Mouse (Mus musculus) forebrain, embryonic 10.5 days (tissue): Measurements from ENCODE around the gene Vmn2r80. TPM values are rescaled to one million over a fixed set of nuclear protein-coding genes. Genes with fewer than 3 reads are reported as not detected.
A peak's percentile ranks its signal among the peaks of the same experiment; 100 is the strongest.
"Not testable (repeated sequence)": the region's sequence is repeated elsewhere in the genome, so short reads cannot be mapped to it uniquely, and the experiment has no call there.

Experiments used
- DNase-seq: peaks from one replicate; pipeline ENCODE4 v3.0.0-alpha.2; 2017; ENCODE audit warnings: low spot score; ENCODE audit errors: extremely low spot score
- H3K27ac ChIP-seq: fragments of 300-500 bp; sonication (generic); 2 replicates; pipeline ENCODE4 v1.5.1; 2016; ENCODE audit warnings: mild to moderate bottlenecking
- H3K27me3 ChIP-seq: fragments of 300-500 bp; sonication (generic); 2 replicates; pipeline ENCODE4 v1.6.1; 2016; ENCODE audit warnings: mild to moderate bottlenecking; ENCODE audit not compliant: poor library complexity, severe bottlenecking
- H3K36me3 ChIP-seq: fragments of 300-500 bp; sonication (generic); replicated peaks from 2 replicates; pipeline ENCODE4 v1.6.1; 2016; ENCODE audit warnings: mild to moderate bottlenecking, moderate library complexity
- H3K4me1 ChIP-seq: fragments of 300-500 bp; sonication (generic); 2 replicates; pipeline ENCODE4 v1.6.1; 2016
- H3K4me3 ChIP-seq: fragments of 300-500 bp; sonication (generic); 2 replicates; pipeline ENCODE4 v1.5.1; 2016; ENCODE audit warnings: mild to moderate bottlenecking, moderate library complexity
- H3K9me3 ChIP-seq: fragments of 300-500 bp; sonication (generic); 2 replicates; pipeline ENCODE4 v1.6.1; 2016; ENCODE audit warnings: mild to moderate bottlenecking, moderate library complexity
- WGBS: fragments of 180-500 bp; shearing (Covaris S2); methylation state at CpG from one replicate; pipeline ENCODE4 v1.1.7; 2016; 5-methylcytosine and 5-hydroxymethylcytosine counted together
- polyA plus RNA-seq: library from polyadenylated mRNA; unstranded; fragments of >200 nt; fragmentation: Nextera tagmentation; extraction: Ambion mirVana; gene quantifications from 2 replicates; pipeline ENCODE4 v1.2.1, GENCODE M21; 2016

Vmn2r80 gene
- not detected in 2 replicates for polyA plus RNA-seq

GRCm38 (mm10) chr10:79148469-79148868, at the start of gene Vmn2r80:
Gene Vmn2r80, plus strand, starts transcription at chr10:79148769.
- H3K36me3 ChIP-seq, H3K27ac ChIP-seq, DNase-seq, H3K27me3 ChIP-seq, H3K9me3 ChIP-seq, H3K4me3 ChIP-seq, H3K4me1 ChIP-seq: not testable (repeated sequence)
- WGBS, result 78% methylated on average over 4 of the region's 4 CpGs

GRCm38 (mm10) chr10:79106325-79107282, 42.0 kb upstream of the Vmn2r80 start:
- peaks cover 9% of the 10 kb centered on the region for H3K4me1 ChIP-seq
- WGBS, result 72% methylated on average over 8 of the region's 8 CpGs
- H3K9me3 ChIP-seq, result no peaks in the 10 kb centered on the region
- no peaks in the 10 kb centered on the region for H3K27me3 ChIP-seq
- peak; percentile 14 for DNase-seq
- 0 out of 2 replicates have a peak overlapping the region, but pooled peaks have one; percentile 51 for H3K27ac ChIP-seq
- no peaks in the 10 kb centered on the region for H3K36me3 ChIP-seq
- no peak overlapping the region for H3K4me3 ChIP-seq

GRCm38 (mm10) chr10:79107531-79107930, 41.0 kb upstream of the Vmn2r80 start:
- no peaks in the 10 kb centered on the region for H3K9me3 ChIP-seq
- H3K4me3 ChIP-seq, result no peak overlapping the region
- peaks cover 9% of the 10 kb centered on the region for H3K4me1 ChIP-seq
- no peak for DNase-seq
- no peaks in the 10 kb centered on the region for H3K27me3 ChIP-seq
- 77% methylated on average over 2 of the region's 2 CpGs for WGBS
- H3K27ac ChIP-seq, result no peak overlapping the region
- H3K36me3 ChIP-seq, result no peaks in the 10 kb centered on the region

GRCm38 (mm10) chr10:79109156-79109555, 39.4 kb upstream of the Vmn2r80 start:
- no peaks in the 10 kb centered on the region for H3K36me3 ChIP-seq
- no peak for DNase-seq
- WGBS, result 79% methylated on average over 1 of the region's 1 CpGs
- H3K4me1 ChIP-seq, result peaks cover 9% of the 10 kb centered on the region
- no peak overlapping the region for H3K27ac ChIP-seq
- no peaks in the 10 kb centered on the region for H3K9me3 ChIP-seq
- no peaks in the 10 kb centered on the region for H3K27me3 ChIP-seq
- no peak overlapping the region for H3K4me3 ChIP-seq

GRCm38 (mm10) chr10:79110482-79110881, 38.1 kb upstream of the Vmn2r80 start:
- Histone ChIP-seq H3K36me3 (no peaks in the 10 kb centered on the region), H3K27ac (no peak overlapping the region), H3K27me3 (no peaks in the 10 kb centered on the region), H3K4me3 (no peak overlapping the region), H3K9me3 (no peaks in the 10 kb centered on the region), H3K4me1 (peaks cover 9% of the 10 kb centered on the region)
- WGBS, result 89% methylated on average over 5 of the region's 5 CpGs
- DNase-seq, result no peak

GRCm38 (mm10) chr10:79115085-79115484, 33.5 kb upstream of the Vmn2r80 start:
- H3K9me3 ChIP-seq, result no peaks in the 10 kb centered on the region
- WGBS, result 81% methylated on average over 1 of the region's 1 CpGs
- H3K36me3 ChIP-seq, result no peaks in the 10 kb centered on the region
- H3K4me3 ChIP-seq, result no peak overlapping the region
- 0 out of 2 replicates have a peak, but pooled peaks cover 3% of the 10 kb centered on the region for H3K4me1 ChIP-seq
- H3K27me3 ChIP-seq, result no peaks in the 10 kb centered on the region
- no peak for DNase-seq
- H3K27ac ChIP-seq, result no peak overlapping the region

- Histone ChIP-seq H3K27me3 (no peaks in the 10 kb centered on the region), H3K9me3 (no peaks in the 10 kb centered on the region), H3K36me3 (no peaks in the 10 kb centered on the region), H3K4me3 (no peak overlapping the region), H3K4me1 (0 out of 2 replicates have a peak, but pooled peaks cover 3% of the 10 kb centered on the region), H3K27ac (no peak overlapping the region; the same call in 1 of the 2 replicates)
- DNase-seq, result peak; percentile 42
- WGBS, result 57% methylated on average over 4 of the region's 4 CpGs
Observed at GRCm38 (mm10) chr10:79116125-79116849, 32.3 kb upstream of the Vmn2r80 start.

- H3K36me3 ChIP-seq, result no peaks in the 10 kb centered on the region
- no peak for DNase-seq
- no peaks in the 10 kb centered on the region for H3K4me1 ChIP-seq
- H3K27me3 ChIP-seq, result no peaks in the 10 kb centered on the region
- no peak overlapping the region for H3K4me3 ChIP-seq
- no peaks in the 10 kb centered on the region for H3K9me3 ChIP-seq
- H3K27ac ChIP-seq, result no peak overlapping the region
Observed at GRCm38 (mm10) chr10:79151602-79152001, 3.0 kb downstream of the Vmn2r80 start.

GRCm38 (mm10) chr10:79199973-79200372, 51.4 kb downstream of the Vmn2r80 start:
- H3K4me3 ChIP-seq, H3K4me1 ChIP-seq, H3K27me3 ChIP-seq, DNase-seq, H3K27ac ChIP-seq, H3K36me3 ChIP-seq, H3K9me3 ChIP-seq: not testable (repeated sequence)
- WGBS, result 81% methylated on average over 1 of the region's 1 CpGs

- Histone ChIP-seq H3K27me3 (no peaks in the 10 kb centered on the region), H3K4me3 (no peak overlapping the region), H3K4me1 (no peaks in the 10 kb centered on the region), H3K9me3 (no peaks in the 10 kb centered on the region), H3K36me3 (no peaks in the 10 kb centered on the region), H3K27ac (no peak overlapping the region)
- DNase-seq, result no peak
Observed at GRCm38 (mm10) chr10:79220432-79220831, 71.9 kb downstream of the Vmn2r80 start.

- Histone ChIP-seq H3K4me1 (no peaks in the 10 kb centered on the region), H3K27me3 (no peaks in the 10 kb centered on the region), H3K4me3 (no peak overlapping the region), H3K27ac (no peak overlapping the region), H3K36me3 (no peaks in the 10 kb centered on the region), H3K9me3 (no peaks in the 10 kb centered on the region)
- DNase-seq, result no peak
Observed at GRCm38 (mm10) chr10:79221606-79222005, 73.0 kb downstream of the Vmn2r80 start.

- Histone ChIP-seq H3K4me3 (no peak overlapping the region), H3K27me3 (no peaks in the 10 kb centered on the region), H3K9me3 (no peaks in the 10 kb centered on the region), H3K27ac (no peak overlapping the region), H3K36me3 (no peaks in the 10 kb centered on the region), H3K4me1 (no peaks in the 10 kb centered on the region)
- DNase-seq, result no peak
- 82% methylated on average over 7 of the region's 7 CpGs for WGBS
Observed at GRCm38 (mm10) chr10:79222214-79222613, 73.6 kb downstream of the Vmn2r80 start.
